Mouse (Mus musculus): ENCODE measurements around the gene Rpl36-ps4.

DNA sequence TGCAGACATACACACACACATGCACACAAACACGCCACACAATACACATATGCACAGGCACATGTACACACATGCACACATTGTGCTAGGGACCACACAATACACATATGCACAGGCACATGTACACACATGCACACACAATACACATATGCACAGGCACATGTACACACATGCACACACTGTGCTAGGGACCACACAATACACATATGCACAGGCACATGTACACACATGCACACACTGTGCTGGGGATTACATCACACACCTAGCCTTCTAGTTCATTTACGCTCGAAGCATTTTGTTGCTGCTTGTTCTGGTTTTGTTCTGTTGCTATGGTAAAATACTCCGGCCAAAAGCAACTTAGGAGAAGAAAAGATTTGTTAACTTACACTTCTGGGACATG lies 20.1 kb upstream of the Rpl36-ps4 start:
- TF ChIP-seq POLR2A (IDR thresholded peaks at IDR 0.05; ENCODE audit: borderline replicate concordance, low read depth, low read length) (no peak), CTCF (IDR thresholded peaks at IDR 0.05; ENCODE audit: low read depth, low read length) (no peak)
